ENCODE assay signal across 9 mouse cellular contexts in the genomic region with DNA sequence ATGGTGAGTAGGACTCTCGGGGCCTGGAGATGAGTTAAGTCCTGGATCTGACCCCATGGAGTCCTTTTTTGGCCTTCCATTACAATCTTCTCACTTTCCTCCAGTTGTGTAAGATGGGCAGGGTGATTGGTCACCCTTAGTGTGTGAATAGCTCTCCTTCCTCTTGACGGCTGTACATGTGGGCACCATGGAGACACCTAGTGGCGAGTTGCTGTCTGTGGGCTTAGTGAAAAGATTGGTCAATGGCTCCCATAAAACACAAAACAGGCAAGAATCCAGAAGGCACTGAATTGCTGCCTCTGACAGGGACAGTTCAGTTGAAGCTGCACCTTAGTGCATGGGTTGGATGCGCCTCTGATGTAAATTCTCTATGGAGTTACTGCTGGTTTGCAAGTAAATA. TPM values are rescaled to one million over a fixed set of nuclear protein-coding genes. Genes with fewer than 3 reads are reported as not detected.
DNase-seq lines count a peak whose midpoint lies in the region; ATAC-seq and TF ChIP-seq lines count a peak whose summit lies in the region.
"Had no signal": no experiment of that assay in that cellular context is flagged by ENCODE, and none has a peak within 500 bp of the region (broad histone marks: within the 10 kb centered on the region; RNA-seq: fewer than 3 reads in every experiment).

No protein-coding gene starts in this region.

- no peaks in the 10 kb centered on the region for H3K27me3 ChIP-seq in forebrain, postnatal 0 days (ENCODE audit: insufficient read depth, low read length)
- no peaks in the 10 kb centered on the region for H3K27me3 ChIP-seq in hindbrain, embryonic 16.5 days (replicated peaks; ENCODE audit: control insufficient read depth, insufficient read depth, low read length)
- no peaks in the 10 kb centered on the region for H3K27me3 ChIP-seq in midbrain, embryonic 14.5 days (ENCODE audit: control insufficient read depth, insufficient read depth, low read length)

- TF ChIP-seq CTCF in forebrain, postnatal 0 days (IDR thresholded peaks at IDR 0.05; ENCODE audit: low read depth), result peak; percentile 91

- no peak overlapping the region for H3K27ac ChIP-seq in forebrain, postnatal 0 days (ENCODE audit: low read depth, low read length)
- H3K27ac ChIP-seq in hindbrain, embryonic 16.5 days (ENCODE audit: low read depth, low read length), result no peak overlapping the region
- no peak overlapping the region for H3K27ac ChIP-seq in midbrain, embryonic 14.5 days (replicated peaks; ENCODE audit: low read depth, low read length)

- no peak overlapping the region for H3K9ac ChIP-seq in forebrain, postnatal 0 days
- no peak overlapping the region for H3K9ac ChIP-seq in hindbrain, embryonic 16.5 days (ENCODE audit: low read depth, low read length)
- no peak overlapping the region for H3K9ac ChIP-seq in midbrain, embryonic 14.5 days (replicated peaks; ENCODE audit: low read length)

- H3K4me2 ChIP-seq in forebrain, postnatal 0 days (ENCODE audit: low read depth), result no peak overlapping the region
- no peak overlapping the region for H3K4me2 ChIP-seq in hindbrain, embryonic 16.5 days (ENCODE audit: low read length)
- no peak overlapping the region for H3K4me2 ChIP-seq in midbrain, embryonic 14.5 days (ENCODE audit: low read length)

- WGBS in forebrain, postnatal 0 days, result 31% methylated on average over 4 of the region's 4 CpGs
- 23% methylated on average over 4 of the region's 4 CpGs for WGBS in hindbrain, embryonic 16.5 days
- WGBS in midbrain, embryonic 14.5 days, result 26% methylated on average over 4 of the region's 4 CpGs

- H3K9me3 ChIP-seq in forebrain, postnatal 0 days (ENCODE audit: low read length), result no peaks in the 10 kb centered on the region
- no peaks in the 10 kb centered on the region for H3K9me3 ChIP-seq in hindbrain, embryonic 16.5 days (ENCODE audit: control insufficient read depth, low read length)
- H3K9me3 ChIP-seq in midbrain, embryonic 14.5 days (ENCODE audit: control insufficient read depth, low read length), result no peaks in the 10 kb centered on the region

- peak; percentile 53 for DNase-seq in urinary bladder, postnatal 14 days (ENCODE audit: low spot score)
- no peak for DNase-seq in urinary bladder, adult 2 months (ENCODE audit: low spot score)
- peak; percentile 7 for DNase-seq in c-Kit-positive CD71-positive TER-119-negative erythroid progenitor cells, embryonic 14.5 days (ENCODE audit: low read depth)
- peak; percentile 69 for DNase-seq in forebrain, postnatal 0 days
- DNase-seq in left cerebral cortex, adult 8-10 months (ENCODE audit: low spot score in 2 of 2), result peak; percentile 42 to 47
- peak; percentile 88 for DNase-seq in midbrain, embryonic 14.5 days
- peak; percentile 48 for DNase-seq in thymus, postnatal 14 days

- ATAC-seq in forebrain, postnatal 0 days, result peak; percentile 54
- peak; percentile 84 for ATAC-seq in hindbrain, embryonic 16.5 days
- ATAC-seq in midbrain, embryonic 14.5 days (ENCODE audit: low FRiP score, low TSS enrichment), result no peak

- H3K36me3 ChIP-seq in forebrain, postnatal 0 days (ENCODE audit: insufficient read depth), result no peaks in the 10 kb centered on the region
- no peaks in the 10 kb centered on the region for H3K36me3 ChIP-seq in hindbrain, embryonic 16.5 days (ENCODE audit: control insufficient read depth, insufficient read depth, low read length)
- H3K36me3 ChIP-seq in midbrain, embryonic 14.5 days (ENCODE audit: control insufficient read depth, insufficient read depth, low read length), result no peaks in the 10 kb centered on the region

- H3K4me1 ChIP-seq in forebrain, postnatal 0 days (ENCODE audit: insufficient read depth), result no peaks in the 10 kb centered on the region
- no peaks in the 10 kb centered on the region for H3K4me1 ChIP-seq in hindbrain, embryonic 16.5 days (ENCODE audit: control insufficient read depth, insufficient read depth, low read depth, low read length)
- no peaks in the 10 kb centered on the region for H3K4me1 ChIP-seq in midbrain, embryonic 14.5 days (ENCODE audit: control insufficient read depth, insufficient read depth, low read length)

- no peak overlapping the region for H3K4me3 ChIP-seq in forebrain, postnatal 0 days (ENCODE audit: low read depth, low read length)
- H3K4me3 ChIP-seq in hindbrain, embryonic 16.5 days (ENCODE audit: low read length), result no peak overlapping the region
- no peak overlapping the region for H3K4me3 ChIP-seq in midbrain, embryonic 14.5 days (replicated peaks; ENCODE audit: low read depth, low read length)
- H3K4me3 ChIP-seq: erythroblast, embryonic 14.5 days had no signal

RNA-seq across cellular contexts. Expression of gene Rims4, which starts 33.3 kb away (rescaled TPM):
- 0.04 TPM in 2 replicates for polyA plus RNA-seq in urinary bladder, adult 2 months (2012; rRNA removed)
- 53.8 and 59.1 TPM in 2 replicates for total RNA-seq in forebrain, postnatal 0 days (2014; rRNA removed)
- 9.5 and 16.3 TPM in 2 replicates for polyA plus RNA-seq in forebrain, postnatal 0 days (2015; fragmentation: Nextera tagmentation; extraction: Ambion mirVana)
- polyA plus RNA-seq in hindbrain, embryonic 16.5 days (2015; fragmentation: Nextera tagmentation; extraction: Ambion mirVana), result 7.9 and 16.6 TPM in 2 replicates
- total RNA-seq in left cerebral cortex, adult 8-10 months (2022), result 10 to 100 TPM; 64.3 to 72.1 (median 69.3) TPM
- polyA plus RNA-seq in midbrain, embryonic 14.5 days (2014; fragmentation: Nextera tagmentation; extraction: Ambion mirVana), result 6.2 and 11.8 TPM in 2 replicates
- polyA plus RNA-seq: erythroblast, embryonic 14.5 days had no signal

RNA-seq across cellular contexts. Expression of gene Ywhab, which starts 43.0 kb away (rescaled TPM):
- 134 and 158 TPM in 2 replicates for polyA plus RNA-seq in urinary bladder, adult 2 months (2012; rRNA removed)
- 161 and 171 TPM in 2 replicates for total RNA-seq in forebrain, postnatal 0 days (2014; rRNA removed)
- polyA plus RNA-seq in forebrain, postnatal 0 days (2015; fragmentation: Nextera tagmentation; extraction: Ambion mirVana), result 510 and 620 TPM in 2 replicates
- polyA plus RNA-seq in hindbrain, embryonic 16.5 days (2015; fragmentation: Nextera tagmentation; extraction: Ambion mirVana), result 507 and 529 TPM in 2 replicates
- total RNA-seq in left cerebral cortex, adult 8-10 months (2022), result 100 to 1,000 TPM; 427 to 461 (median 444) TPM
- 394 and 437 TPM in 2 replicates for polyA plus RNA-seq in midbrain, embryonic 14.5 days (2014; fragmentation: Nextera tagmentation; extraction: Ambion mirVana)
